Mouse (Mus musculus) cerebellum, adult 11-12 months (tissue): ENCODE data around the gene Lasp1.
A peak's percentile ranks its signal among the peaks of the same experiment; 100 is the strongest.

ENCODE experiments used
- DNase-seq: peaks from one replicate; pipeline ENCODE4 v3.0.0; 2022

Gene Lasp1

DNA sequence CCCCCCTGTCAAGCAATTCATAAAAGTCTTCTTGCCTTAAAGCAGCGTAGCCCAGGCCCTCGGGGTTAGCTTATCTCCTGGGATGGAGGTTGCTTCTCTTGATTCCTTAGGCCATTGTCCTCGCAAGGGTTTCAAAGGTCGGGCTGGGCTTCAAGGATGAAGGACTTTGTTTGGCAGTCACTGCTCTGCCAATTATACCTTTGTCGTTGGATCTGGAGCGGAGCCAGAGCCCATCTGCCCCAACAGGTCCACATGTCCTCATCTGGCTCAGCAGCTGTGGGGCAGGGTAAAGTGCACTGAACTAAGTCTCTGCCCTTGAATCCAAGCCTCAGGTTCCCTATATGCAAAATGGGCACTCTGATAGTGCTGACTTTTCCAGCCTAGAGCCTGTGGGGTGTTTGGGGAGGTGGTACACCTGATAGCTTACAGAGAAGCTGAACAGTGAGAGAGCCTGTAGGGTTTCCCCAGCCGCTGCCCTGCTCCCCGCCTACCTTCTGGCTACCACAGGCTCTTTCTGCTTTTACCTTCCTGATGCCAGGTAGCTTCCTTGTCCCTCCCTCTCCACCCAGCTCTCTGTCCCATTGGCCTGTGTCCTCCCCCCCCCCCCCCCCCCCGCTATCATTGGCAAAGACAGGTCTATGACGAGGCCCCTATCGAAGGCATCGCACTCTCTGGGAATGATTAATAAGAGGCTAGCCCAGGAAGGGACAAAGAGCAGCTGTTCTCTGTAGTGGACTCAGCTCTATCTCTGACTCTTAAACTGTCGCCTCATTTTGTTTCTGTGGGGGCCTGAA is 13.0 kb downstream of the Lasp1 start:
- DNase-seq, result peak; percentile 37

GRCm38 (mm10) chr11:97812491-97812921 is 13.7 kb downstream of the Lasp1 start:
- peak; percentile 42 for DNase-seq

GRCm38 (mm10) chr11:97813085-97813484 is 14.3 kb downstream of the Lasp1 start:
- no peak for DNase-seq

GRCm38 (mm10) chr11:97813746-97814515 is 15.1 kb downstream of the Lasp1 start:
- DNase-seq, result no peak

GRCm38 (mm10) chr11:97815736-97816135 is 16.9 kb downstream of the Lasp1 start:
- DNase-seq, result no peak

DNA sequence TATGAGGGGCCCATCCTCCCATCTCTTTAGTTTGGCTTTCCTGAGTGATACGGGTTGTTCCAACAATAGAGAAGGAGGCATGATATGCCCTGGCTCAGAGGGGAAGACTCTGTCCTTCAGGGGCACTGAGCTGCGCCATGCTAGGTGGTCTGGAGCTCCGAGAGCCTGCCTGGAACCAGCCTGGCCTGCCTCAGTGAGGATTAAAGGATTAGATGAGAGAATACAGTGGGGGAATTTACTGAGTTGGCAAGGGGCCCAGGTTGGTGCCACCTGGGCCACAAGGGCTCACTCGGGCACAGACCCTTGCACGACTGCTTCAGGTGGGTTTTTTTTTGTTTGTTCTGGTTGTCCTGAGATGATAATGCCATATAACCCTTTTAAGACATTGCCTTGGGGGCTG is 17.4 kb downstream of the Lasp1 start:
- no peak for DNase-seq

DNA sequence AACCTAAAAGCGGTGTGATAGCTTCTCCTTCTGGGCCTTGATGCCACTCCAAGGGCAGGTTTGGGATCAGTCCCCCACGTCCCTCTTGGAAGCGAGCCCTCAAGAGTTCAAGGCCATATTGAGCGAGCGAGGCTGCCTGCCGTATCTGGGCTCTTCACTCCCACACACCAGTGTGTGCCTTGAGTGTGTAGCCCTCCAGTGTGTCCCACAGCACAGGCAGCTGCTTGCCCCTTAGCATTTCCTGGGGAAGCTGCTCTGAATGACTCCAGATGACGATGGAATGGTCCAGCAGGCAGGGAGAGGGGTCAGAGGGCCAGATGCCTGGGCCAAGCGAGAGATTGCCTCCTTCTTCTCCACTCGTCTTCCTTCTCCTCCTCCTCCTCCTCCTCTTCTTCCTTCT is 18.1 kb downstream of the Lasp1 start:
- no peak for DNase-seq

- DNase-seq, result no peak
These were observed 18.6 kb downstream of the Lasp1 start for GRCm38 (mm10) chr11:97817379-97817778.

DNA sequence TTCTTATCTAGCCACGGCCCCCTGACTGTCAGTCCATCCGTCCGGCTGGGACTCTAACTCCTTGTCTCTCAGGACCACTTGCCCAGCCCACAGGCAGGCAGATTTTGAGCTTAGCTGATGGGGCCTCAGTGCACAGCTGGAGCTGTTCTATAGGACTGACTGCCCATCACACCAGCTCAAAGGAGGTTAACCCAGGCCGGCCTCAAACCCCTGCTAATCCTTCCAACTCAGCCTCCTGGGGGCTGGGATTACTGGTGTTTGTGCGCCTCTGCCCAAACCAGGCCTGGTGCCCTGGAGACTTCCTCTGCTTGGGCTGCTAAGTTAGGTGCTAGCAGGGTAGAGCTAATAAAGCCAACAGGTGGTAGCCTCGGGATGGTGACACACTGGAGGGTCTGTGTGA is 19.2 kb downstream of the Lasp1 start:
- DNase-seq, result no peak

- DNase-seq, result peak; percentile 55
These were observed 19.8 kb downstream of the Lasp1 start for GRCm38 (mm10) chr11:97818571-97818970.

GRCm38 (mm10) chr11:97819102-97819501 is 20.3 kb downstream of the Lasp1 start:
- DNase-seq, result no peak

DNA sequence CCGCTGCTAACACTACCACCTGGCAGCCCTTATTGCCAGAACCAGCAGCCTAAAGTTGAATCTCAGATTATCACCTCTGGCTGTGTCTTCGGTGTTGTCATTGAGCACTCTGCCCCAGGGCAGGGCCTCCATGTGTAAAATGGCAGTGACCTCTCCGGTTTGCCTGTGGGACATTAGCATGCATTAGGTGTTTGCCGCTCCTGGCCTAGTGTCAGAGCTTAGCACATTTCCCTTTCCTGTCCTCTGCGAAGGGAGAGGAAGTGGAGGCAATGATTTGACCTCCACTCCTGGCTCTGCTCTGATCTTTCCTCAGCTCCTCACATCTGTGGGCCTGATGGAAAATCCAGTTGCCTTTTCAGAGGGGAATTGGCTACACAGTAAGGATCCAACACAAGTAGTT is 21.1 kb downstream of the Lasp1 start:
- no peak for DNase-seq

DNA sequence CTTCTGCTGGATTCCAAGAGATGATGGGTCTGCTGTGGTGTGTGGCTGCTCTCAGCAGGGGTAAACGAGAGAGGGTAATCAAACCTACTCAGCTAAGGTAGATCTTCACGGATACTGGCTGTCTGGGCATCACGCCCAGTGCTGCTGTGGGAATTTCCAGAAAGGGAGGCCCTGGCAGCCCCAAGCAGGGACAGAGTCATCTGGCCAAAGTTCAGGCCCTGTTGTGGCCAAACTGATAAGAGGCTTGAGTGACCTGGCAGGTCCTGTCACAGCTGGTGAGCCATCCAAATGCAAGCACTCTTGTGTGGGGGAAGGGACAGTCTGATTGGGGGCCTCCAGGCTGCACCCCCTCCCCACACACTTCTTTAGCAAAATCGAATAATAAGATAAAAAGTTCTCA is 22.0 kb downstream of the Lasp1 start:
- DNase-seq, result peak; percentile 72

GRCm38 (mm10) chr11:97821401-97822064 is 22.7 kb downstream of the Lasp1 start:
- no peak for DNase-seq

GRCm38 (mm10) chr11:97822840-97823603 is 24.2 kb downstream of the Lasp1 start:
- DNase-seq, result peak; percentile 83

GRCm38 (mm10) chr11:97824168-97824567 is 25.4 kb downstream of the Lasp1 start:
- DNase-seq, result no peak

DNA sequence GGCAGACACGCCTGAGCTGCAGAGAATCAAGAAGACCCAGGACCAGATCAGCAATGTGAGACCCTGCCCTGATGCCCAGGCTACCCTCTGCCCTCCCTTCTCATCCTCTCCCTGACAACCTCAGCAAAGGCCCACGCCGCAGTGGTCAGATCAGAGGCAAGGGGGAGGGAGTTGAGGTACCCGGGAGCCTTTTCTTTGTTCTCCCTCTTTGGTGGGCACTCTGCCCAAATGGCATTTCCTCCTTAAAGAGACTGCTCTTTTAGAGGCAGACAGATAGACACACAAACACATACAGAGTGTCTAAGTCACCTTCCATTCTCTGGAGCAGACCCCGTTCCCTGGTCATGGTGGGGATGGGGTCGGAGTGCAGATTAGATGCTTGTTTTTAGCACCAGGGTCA is 26.1 kb downstream of the Lasp1 start:
- DNase-seq, result no peak

GRCm38 (mm10) chr11:97825295-97825694 is 26.5 kb downstream of the Lasp1 start:
- no peak for DNase-seq

- DNase-seq, result no peak
These were observed 27.2 kb downstream of the Lasp1 start for GRCm38 (mm10) chr11:97825971-97826370.

DNA sequence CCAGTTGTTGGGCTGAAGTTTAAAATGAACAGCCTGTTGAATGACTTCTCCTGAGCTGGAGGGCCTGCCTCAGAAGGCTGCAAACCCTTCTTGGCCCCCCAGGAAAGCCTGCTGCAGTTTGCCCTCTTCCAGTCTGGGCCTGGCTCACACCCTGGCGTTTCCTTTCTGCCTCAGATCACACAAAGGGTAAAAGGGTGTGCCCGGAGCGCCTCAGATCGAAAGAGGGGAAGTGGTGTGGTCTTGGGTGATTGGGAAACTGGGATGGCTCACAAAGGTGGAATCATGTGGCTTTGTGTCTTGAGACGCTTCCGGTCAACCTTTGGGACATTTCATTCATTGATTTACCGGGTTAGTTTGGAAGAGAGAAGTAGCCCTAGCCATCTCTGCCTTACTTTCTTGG is 27.6 kb downstream of the Lasp1 start:
- no peak for DNase-seq

- peak; percentile 2 for DNase-seq
These were observed 28.9 kb downstream of the Lasp1 start for GRCm38 (mm10) chr11:97827654-97828053.

DNA sequence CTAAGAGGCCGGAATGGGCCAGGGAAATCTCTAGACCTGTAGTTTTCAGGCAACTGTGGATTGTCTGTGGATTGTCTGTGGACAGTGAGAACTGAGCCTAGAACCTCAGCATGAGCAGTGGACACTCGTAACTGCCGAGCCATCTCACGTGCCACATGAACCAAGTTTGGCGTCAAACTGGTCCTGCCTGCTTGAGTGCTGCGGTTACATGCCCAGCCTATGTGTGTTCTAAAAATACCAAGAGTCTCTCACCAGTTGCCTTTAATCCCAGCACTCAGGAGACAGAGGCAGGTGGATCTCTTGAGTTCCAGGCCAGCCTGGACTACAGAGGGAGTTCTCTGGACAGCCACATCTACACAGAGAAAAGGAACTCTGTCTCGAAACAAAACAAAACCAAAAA is 30.6 kb downstream of the Lasp1 start:
- no peak for DNase-seq

DNA sequence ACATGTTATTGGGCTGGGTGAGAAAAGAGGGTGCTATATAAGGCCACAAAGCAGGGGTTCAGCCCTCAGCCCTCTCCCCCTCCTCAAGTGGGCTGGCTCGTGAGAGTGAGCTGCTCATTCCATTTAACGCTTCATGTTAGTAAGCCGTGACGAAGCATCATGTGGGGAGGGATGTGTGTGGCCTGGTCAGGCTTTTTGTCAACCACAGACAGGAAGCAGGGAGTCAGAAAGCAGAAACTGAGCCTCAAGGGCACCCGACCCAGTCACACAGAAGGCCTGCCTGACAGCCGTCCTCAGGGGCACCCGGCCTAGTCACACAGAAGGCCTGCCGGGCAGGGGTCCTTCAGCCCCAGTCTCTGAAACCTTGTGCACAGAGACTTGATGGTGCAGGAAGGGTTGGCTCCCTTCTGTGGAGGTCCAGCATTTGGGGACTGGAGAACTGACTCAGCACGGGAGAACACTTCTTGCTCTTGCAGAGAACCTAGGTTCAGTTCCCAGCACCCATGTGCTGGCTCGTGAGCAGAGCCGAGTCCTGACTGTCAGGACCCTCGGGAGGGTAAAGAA is 31.2 kb downstream of the Lasp1 start:
- DNase-seq, result peak; percentile 11
